9 mouse cellular contexts compared by ENCODE assay signal in genomic region chrX:158921424-158921823, GRCm38 (mm10).
A peak's percentile ranks its signal among the peaks of the same experiment; 100 is the strongest.
DNase-seq lines count a peak whose midpoint lies in the region; ATAC-seq and TF ChIP-seq lines count a peak whose summit lies in the region.
"Had no signal": no experiment of that assay in that cellular context is flagged by ENCODE, and none has a peak within 500 bp of the region (broad histone marks: within the 10 kb centered on the region; RNA-seq: fewer than 3 reads in every experiment).

No protein-coding gene starts in this region.

- TF ChIP-seq CTCF in lung, adult 2 months (IDR thresholded peaks at IDR 0.05; ENCODE audit: insufficient read depth, low read length): no peak

- peak overlapping the region; percentile 24; the same call in 1 of the 2 replicates for H3K4me2 ChIP-seq in limb, embryonic 15.5 days
- H3K4me2 ChIP-seq: liver, embryonic 15.5 days had no signal

- no peaks in the 10 kb centered on the region for H3K36me3 ChIP-seq in limb, embryonic 15.5 days
- H3K36me3 ChIP-seq: liver, embryonic 15.5 days had no signal

- H3K4me3 ChIP-seq in lung, adult 2 months (replicated peaks; ENCODE audit: extremely low read depth, low read depth, low read length): no peak overlapping the region
- H3K4me3 ChIP-seq in limb, embryonic 15.5 days: no peak overlapping the region
- H3K4me3 ChIP-seq: liver, embryonic 15.5 days had no signal

- H3K9me3 ChIP-seq in limb, embryonic 15.5 days: no peaks in the 10 kb centered on the region
- H3K9me3 ChIP-seq: liver, embryonic 15.5 days had no signal

- DNase-seq in gastrocnemius, adult 18-20 months (ENCODE audit: low spot score): peak; percentile 1
- DNase-seq in gastrocnemius, adult 8-10 months (ENCODE audit: low spot score in 2 of 2): no peak
- peak; percentile 1 for DNase-seq in lung, postnatal 10 days
- no peak for DNase-seq in lung, adult 2 months
- DNase-seq in cerebellum, adult 9-11 months: peak; percentile 71
- no peak for DNase-seq in heart, adult 9 months (ENCODE audit: low spot score in 2 of 2)
- no peak for DNase-seq in spleen, adult 12 weeks (ENCODE audit: low spot score)

- H3K27me3 ChIP-seq in limb, embryonic 15.5 days: peaks cover 6% of the 10 kb centered on the region; the same call in 1 of the 2 replicates

- no peak for ATAC-seq in limb, embryonic 15.5 days (ENCODE audit: insufficient number of reproducible peaks, low FRiP score, low TSS enrichment, low read depth)

- no peak overlapping the region for H3K9ac ChIP-seq in limb, embryonic 15.5 days
- H3K9ac ChIP-seq: liver, embryonic 15.5 days had no signal

- 54% methylated on average over 5 of the region's 5 CpGs for whole genome bisulfite sequencing in lung, adult 2 months
- 44% methylated on average over 5 of the region's 5 CpGs for WGBS in limb, embryonic 15.5 days

- no peak overlapping the region for H3K27ac ChIP-seq in limb, embryonic 15.5 days
- H3K27ac ChIP-seq: liver, embryonic 15.5 days had no signal

- no peaks in the 10 kb centered on the region for H3K4me1 ChIP-seq in lung, adult 2 months (ENCODE audit: control insufficient read depth, insufficient read depth, low read length)
- peaks cover 4% of the 10 kb centered on the region; the same call in 1 of the 2 replicates for H3K4me1 ChIP-seq in limb, embryonic 15.5 days
- H3K4me1 ChIP-seq: liver, embryonic 15.5 days had no signal

- TF ChIP-seq POLR2A in lung, adult 2 months (IDR thresholded peaks at IDR 0.05; ENCODE audit: borderline replicate concordance, extremely low read depth, low read depth, low read length): no peak

Comparison
In these comparisons a context has a peak if more than half of its experiments do, and no peak if none do; other contexts are left out.
1. DNase-seq: peak in gastrocnemius, adult 18-20 months (single experiment), lung, postnatal 10 days (single experiment) and cerebellum, adult 9-11 months (single experiment); none in gastrocnemius, adult 8-10 months (0 of 2), lung, adult 2 months (single experiment), heart, adult 9 months (0 of 2) and spleen, adult 12 weeks (single experiment).